Mouse (Mus musculus): ENCODE data around the gene Cntn2.
A peak's percentile ranks its signal among the peaks of the same experiment; 100 is the strongest.

Gene Cntn2

GRCm38 (mm10) chr1:132542762-132543306, at the start of gene Cntn2:
Gene Cntn2, minus strand, starts transcription at chr1:132543256.
- DNase-seq (ENCODE audit: low spot score in 2 of 2) = peak; percentile 69 to 72

GRCm38 (mm10) chr1:132592145-132592544, 49.1 kb upstream of the Cntn2 start:
- DNase-seq (ENCODE audit: low spot score in 2 of 2) = no peak

GRCm38 (mm10) chr1:132591399-132591930, 48.4 kb upstream of the Cntn2 start:
- no peak for DNase-seq (ENCODE audit: low spot score in 2 of 2)

- DNase-seq (ENCODE audit: low spot score in 2 of 2) = no peak
These were observed 43.7 kb upstream of the Cntn2 start for GRCm38 (mm10) chr1:132586679-132587201.

GRCm38 (mm10) chr1:132585376-132585775, 42.3 kb upstream of the Cntn2 start:
- no peak for DNase-seq (ENCODE audit: low spot score in 2 of 2)

- DNase-seq (ENCODE audit: low spot score in 2 of 2) = no peak
These were observed 40.0 kb upstream of the Cntn2 start for GRCm38 (mm10) chr1:132582998-132583604.

GRCm38 (mm10) chr1:132581845-132582839, 39.1 kb upstream of the Cntn2 start:
- no peak for DNase-seq (ENCODE audit: low spot score in 2 of 2)

- no peak for DNase-seq (ENCODE audit: low spot score in 2 of 2)
These were observed 37.0 kb upstream of the Cntn2 start for GRCm38 (mm10) chr1:132580063-132580462.

- DNase-seq (ENCODE audit: low spot score in 2 of 2) = no peak
These were observed 33.8 kb upstream of the Cntn2 start for GRCm38 (mm10) chr1:132576845-132577244.

- no peak for DNase-seq (ENCODE audit: low spot score in 2 of 2)
These were observed 29.8 kb upstream of the Cntn2 start for GRCm38 (mm10) chr1:132572851-132573250.

GRCm38 (mm10) chr1:132571613-132572012, 28.6 kb upstream of the Cntn2 start:
- DNase-seq (ENCODE audit: low spot score in 2 of 2) = no peak

GRCm38 (mm10) chr1:132570906-132571305, 27.9 kb upstream of the Cntn2 start:
- no peak for DNase-seq (ENCODE audit: low spot score in 2 of 2)

- no peak for DNase-seq (ENCODE audit: low spot score in 2 of 2)
These were observed 27.2 kb upstream of the Cntn2 start for GRCm38 (mm10) chr1:132570068-132570780.

- no peak for DNase-seq (ENCODE audit: low spot score in 2 of 2)
These were observed 26.5 kb upstream of the Cntn2 start for GRCm38 (mm10) chr1:132569516-132569915.

GRCm38 (mm10) chr1:132567336-132568125, 24.5 kb upstream of the Cntn2 start:
- DNase-seq (ENCODE audit: low spot score in 2 of 2) = no peak

- DNase-seq (ENCODE audit: low spot score in 2 of 2) = no peak
These were observed 22.7 kb upstream of the Cntn2 start for GRCm38 (mm10) chr1:132565766-132566165.

GRCm38 (mm10) chr1:132564946-132565345, 21.9 kb upstream of the Cntn2 start:
- DNase-seq (ENCODE audit: low spot score in 2 of 2) = no peak

GRCm38 (mm10) chr1:132562337-132562795, 19.3 kb upstream of the Cntn2 start:
- no peak for DNase-seq (ENCODE audit: low spot score in 2 of 2)

- no peak for DNase-seq (ENCODE audit: low spot score in 2 of 2)
These were observed 18.0 kb upstream of the Cntn2 start for GRCm38 (mm10) chr1:132560907-132561700.

- DNase-seq (ENCODE audit: low spot score in 2 of 2) = no peak
These were observed 16.0 kb upstream of the Cntn2 start for GRCm38 (mm10) chr1:132559045-132559444.

Measured in right cerebral cortex, postnatal 36 days (tissue).